Comparison of ENCODE assay signal across 8 mouse cellular contexts in the genomic region with DNA sequence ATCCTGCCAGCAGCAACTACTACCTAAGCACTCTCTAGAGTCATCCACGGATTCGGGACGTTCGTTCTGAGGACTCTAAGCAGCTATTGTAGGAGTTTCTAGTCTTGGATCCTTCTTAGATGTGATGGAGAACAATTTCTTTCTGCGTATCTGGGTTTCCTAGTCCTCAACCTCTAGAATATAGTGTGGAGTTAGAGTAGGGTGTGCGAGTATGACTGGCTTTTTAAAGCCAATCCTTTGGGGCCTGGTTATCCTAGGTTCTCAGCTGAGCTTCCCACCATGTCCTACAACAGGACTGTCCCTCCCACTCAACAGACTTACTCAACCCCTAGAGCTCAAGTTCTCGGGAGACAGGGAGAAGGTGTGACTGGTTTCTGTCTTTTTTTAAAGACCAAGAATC. TPM values are rescaled to one million over a fixed set of nuclear protein-coding genes. Genes with fewer than 3 reads are reported as not detected.
DNase-seq lines count a peak whose midpoint lies in the region; ATAC-seq and TF ChIP-seq lines count a peak whose summit lies in the region.

No protein-coding gene starts in this region.

- H3K4me1 ChIP-seq in heart, embryonic 16.5 days (ENCODE audit: control insufficient read depth, insufficient read depth, low read length), result peaks cover 24% of the 10 kb centered on the region
- peaks cover 2 to 13% of the 10 kb centered on the region in 2 experiments; a peak in 3 of 4 replicates for H3K4me1 ChIP-seq in MEL (ENCODE audit: control insufficient read depth in 1 of 2, insufficient read depth in 2 of 2, low read length in 2 of 2)
- H3K4me1 ChIP-seq in forebrain, embryonic 16.5 days (replicated peaks; ENCODE audit: control insufficient read depth, insufficient read depth, low read length), result peaks cover 26% of the 10 kb centered on the region
- H3K4me1 ChIP-seq in midbrain, embryonic 10.5 days, result peaks cover 38% of the 10 kb centered on the region

- peak overlapping the region; percentile 99 for H3K27ac ChIP-seq in heart, embryonic 16.5 days (ENCODE audit: low read length)
- peak overlapping the region; percentile 57 for H3K27ac ChIP-seq in MEL (ENCODE audit: control insufficient read depth, low read depth, low read length)
- peak overlapping the region; percentile 90; the same call in 1 of the 2 replicates for H3K27ac ChIP-seq in forebrain, embryonic 16.5 days (ENCODE audit: low read length)
- peak overlapping the region; percentile 99 for H3K27ac ChIP-seq in midbrain, embryonic 10.5 days (replicated peaks)

- TF ChIP-seq POLR2A in MEL (IDR thresholded peaks at IDR 0.05; ENCODE audit: control insufficient read depth in 1 of 2, insufficient read depth in 1 of 2, low read depth in 1 of 2, low read length in 2 of 2, poor library complexity in 1 of 2), result no peak

- H3K9ac ChIP-seq in heart, embryonic 16.5 days (ENCODE audit: low read length), result peak overlapping the region; percentile 92
- H3K9ac ChIP-seq in MEL (ENCODE audit: control insufficient read depth, low read depth, low read length, poor library complexity, severe bottlenecking), result peak overlapping the region; percentile 90
- peak overlapping the region; percentile 77 for H3K9ac ChIP-seq in forebrain, embryonic 16.5 days (replicated peaks; ENCODE audit: low read depth, low read length)

- no peak for TF ChIP-seq CTCF in MEL (IDR thresholded peaks at IDR 0.05 in 2 of 3, conservative IDR thresholded peaks at IDR 0.05 in 1 of 3; ENCODE audit: control insufficient read depth in 1 of 3, insufficient read depth in 1 of 3, low read depth in 2 of 3, low read length in 3 of 3, poor library complexity in 1 of 3, severe bottlenecking in 1 of 3)

- H3K4me3 ChIP-seq in heart, embryonic 16.5 days (ENCODE audit: low read length), result peak overlapping the region; percentile 95
- peak overlapping the region; percentile 93 to 98 for H3K4me3 ChIP-seq in MEL (ENCODE audit: control insufficient read depth in 1 of 2, insufficient read depth in 1 of 2, low read depth in 2 of 2, low read length in 2 of 2)
- H3K4me3 ChIP-seq in forebrain, embryonic 16.5 days (replicated peaks; ENCODE audit: low read length), result peak overlapping the region; percentile 91
- H3K4me3 ChIP-seq in midbrain, embryonic 10.5 days, result peak overlapping the region; percentile 88

- H3K27me3 ChIP-seq in heart, embryonic 16.5 days (ENCODE audit: control insufficient read depth, insufficient read depth, low read length), result no peaks in the 10 kb centered on the region
- H3K27me3 ChIP-seq in MEL (ENCODE audit: control insufficient read depth in 1 of 2, insufficient read depth in 2 of 2, low read length in 2 of 2), result no peaks in the 10 kb centered on the region
- H3K27me3 ChIP-seq in forebrain, embryonic 16.5 days (replicated peaks; ENCODE audit: control insufficient read depth, insufficient read depth, low read length), result no peaks in the 10 kb centered on the region
- no peaks in the 10 kb centered on the region for H3K27me3 ChIP-seq in midbrain, embryonic 10.5 days (ENCODE audit: low read depth, poor library complexity, severe bottlenecking)

- H3K4me2 ChIP-seq in heart, embryonic 16.5 days (ENCODE audit: low read depth, low read length), result peak overlapping the region; percentile 60
- H3K4me2 ChIP-seq in forebrain, embryonic 16.5 days (ENCODE audit: low read length), result peak overlapping the region; percentile 94

- 18% methylated on average over 7 of the region's 7 CpGs for WGBS in heart, embryonic 16.5 days
- 29% methylated on average over 7 of the region's 7 CpGs for WGBS in forebrain, embryonic 16.5 days
- WGBS in midbrain, embryonic 10.5 days, result 41% methylated on average over 7 of the region's 7 CpGs

- TF ChIP-seq RAD21 in MEL (IDR thresholded peaks at IDR 0.05; ENCODE audit: low read depth, low read length), result no peak

- H3K9me3 ChIP-seq in heart, embryonic 16.5 days (replicated peaks; ENCODE audit: control insufficient read depth, low read length), result no peaks in the 10 kb centered on the region
- H3K9me3 ChIP-seq in MEL (replicated peaks; ENCODE audit: insufficient read depth, low read length), result no peaks in the 10 kb centered on the region
- no peaks in the 10 kb centered on the region for H3K9me3 ChIP-seq in forebrain, embryonic 16.5 days (ENCODE audit: control insufficient read depth, low read length)
- no peaks in the 10 kb centered on the region for H3K9me3 ChIP-seq in midbrain, embryonic 10.5 days (replicated peaks)

- H3K79me2 ChIP-seq in MEL (ENCODE audit: control insufficient read depth, insufficient read depth, low read length, poor library complexity), result peaks cover 23% of the 10 kb centered on the region

- peaks cover 24% of the 10 kb centered on the region for H3K36me3 ChIP-seq in heart, embryonic 16.5 days (ENCODE audit: control insufficient read depth, insufficient read depth)
- H3K36me3 ChIP-seq in MEL (ENCODE audit: control insufficient read depth in 1 of 2, insufficient read depth in 2 of 2, low read length in 2 of 2), result peaks cover 0 to 14% of the 10 kb centered on the region in 2 experiments; a peak in 2 of 4 replicates
- H3K36me3 ChIP-seq in forebrain, embryonic 16.5 days (ENCODE audit: control insufficient read depth, insufficient read depth), result peaks cover 21% of the 10 kb centered on the region
- peaks cover 45% of the 10 kb centered on the region for H3K36me3 ChIP-seq in midbrain, embryonic 10.5 days

- no peak for ATAC-seq in heart, embryonic 16.5 days (replicated peaks; ENCODE audit: extremely low read depth, insufficient read depth, low FRiP score)
- no peak for ATAC-seq in forebrain, embryonic 16.5 days

- TF ChIP-seq EP300 in MEL (IDR thresholded peaks at IDR 0.05; ENCODE audit: low read depth in 1 of 2, low read length in 2 of 2), result no peak

- no peak for DNase-seq in heart, postnatal 25 days (ENCODE audit: low spot score)
- no peak for DNase-seq in MEL (ENCODE audit: low read depth, low spot score)
- no peak for DNase-seq in midbrain, embryonic 10.5 days (ENCODE audit: low spot score)
- DNase-seq in right cerebral cortex, postnatal 25 days, result no peak
- no peak for DNase-seq in spleen, postnatal 36 days (ENCODE audit: low spot score in 2 of 2)
- no peak for DNase-seq in urinary bladder, postnatal 25 days (ENCODE audit: low spot score)

- intact Hi-C loops in heart, postnatal 25 days (cut with DNase I), result no loop called here

TF ChIP-seq in MEL, 35 proteins besides CTCF, POLR2A, EP300 and RAD21:
- TF ChIP-seq JUND (IDR thresholded peaks at IDR 0.05; ENCODE audit: low read depth, low read length) (no peak), USF2 (IDR thresholded peaks at IDR 0.05; ENCODE audit: borderline replicate concordance in 1 of 2, insufficient read depth in 1 of 2, low read depth in 1 of 2, low read length in 2 of 2) (no peak), SMC3 (IDR thresholded peaks at IDR 0.05; ENCODE audit: low read depth, low read length) (no peak), BHLHE40 (IDR thresholded peaks at IDR 0.05; ENCODE audit: borderline replicate concordance, low read depth, low read length) (no peak), USF1 (IDR thresholded peaks at IDR 0.05; ENCODE audit: low read depth, low read length) (no peak)

RNA-seq across cellular contexts. Expression of a gene that starts 0.8 kb away (rescaled TPM):
- polyA plus RNA-seq in heart, embryonic 16.5 days (2015; fragmentation: Nextera tagmentation; extraction: Ambion mirVana), result 140 and 141 TPM in 2 replicates
- 10 to 100 TPM; 74.7 to 82.3 TPM for total RNA-seq in heart, postnatal 25 days (2021)
- 103 and 106 TPM in 2 replicates for total RNA-seq in MEL (2012; rRNA removed)
- 100 to 1,000 TPM; 194 to 285 TPM for polyA plus RNA-seq in MEL (2012; ENCODE audit: insufficient read depth in 1 of 2, insufficient read length in 2 of 2, low read depth in 1 of 2, low replicate concordance in 2 of 2, missing spikeins in 1 of 2)
- 223 and 235 TPM in 2 replicates for polyA plus RNA-seq in forebrain, embryonic 16.5 days (2015; fragmentation: Nextera tagmentation; extraction: Ambion mirVana)
- 274 and 293 TPM in 2 replicates for polyA plus RNA-seq in midbrain, embryonic 10.5 days (2016; fragmentation: Nextera tagmentation; extraction: Ambion mirVana)

RNA-seq across cellular contexts. Expression of a gene that starts 12.1 kb away (rescaled TPM):
- polyA plus RNA-seq in heart, embryonic 16.5 days (2015; fragmentation: Nextera tagmentation; extraction: Ambion mirVana), result 1,892 and 2,285 TPM in 2 replicates
- 100 to 1,000 TPM; 407 to 462 TPM for total RNA-seq in heart, postnatal 25 days (2021)
- total RNA-seq in MEL (2012; rRNA removed), result 736 and 745 TPM in 2 replicates
- polyA plus RNA-seq in MEL (2012; ENCODE audit: insufficient read depth in 1 of 2, insufficient read length in 2 of 2, low read depth in 1 of 2, low replicate concordance in 2 of 2, missing spikeins in 1 of 2), result 1,000 to 10,000 TPM in 1 of 2 experiments, not detected in 1; 1,213 TPM
- polyA plus RNA-seq in forebrain, embryonic 16.5 days (2015; fragmentation: Nextera tagmentation; extraction: Ambion mirVana), result 602 and 609 TPM in 2 replicates
- 895 and 900 TPM in 2 replicates for polyA plus RNA-seq in midbrain, embryonic 10.5 days (2016; fragmentation: Nextera tagmentation; extraction: Ambion mirVana)

RNA-seq across cellular contexts. Expression of a gene that starts 35.7 kb away (rescaled TPM):
- polyA plus RNA-seq in heart, embryonic 16.5 days (2015; fragmentation: Nextera tagmentation; extraction: Ambion mirVana), result 59.3 and 61.1 TPM in 2 replicates
- total RNA-seq in heart, postnatal 25 days (2021), result 10 to 100 TPM; 14.4 to 17.7 TPM
- 45.5 and 46.8 TPM in 2 replicates for total RNA-seq in MEL (2012; rRNA removed)
- 10 to 100 TPM in 1 of 2 experiments, not detected in 1; 75.7 TPM for polyA plus RNA-seq in MEL (2012; ENCODE audit: insufficient read depth in 1 of 2, insufficient read length in 2 of 2, low read depth in 1 of 2, low replicate concordance in 2 of 2, missing spikeins in 1 of 2)
- 67.3 and 74.7 TPM in 2 replicates for polyA plus RNA-seq in forebrain, embryonic 16.5 days (2015; fragmentation: Nextera tagmentation; extraction: Ambion mirVana)
- 105 and 107 TPM in 2 replicates for polyA plus RNA-seq in midbrain, embryonic 10.5 days (2016; fragmentation: Nextera tagmentation; extraction: Ambion mirVana)
